Mouse (Mus musculus): ENCODE data around the gene Sh3tc1.

Sh3tc1 gene

GRCm38 (mm10) chr5:35679256-35680155 lies 60.3 kb downstream of the Sh3tc1 start, which contains the start of gene Htra3:
Gene Htra3, minus strand, starts transcription at chr5:35679782.
- peak; percentile 81 for DNase-seq (ENCODE audit: low spot score)

- no peak for DNase-seq (ENCODE audit: low spot score)
These were observed 62.8 kb downstream of the Sh3tc1 start for GRCm38 (mm10) chr5:35676964-35677363.

GRCm38 (mm10) chr5:35674081-35674555 lies 65.7 kb downstream of the Sh3tc1 start:
- DNase-seq (ENCODE audit: low spot score): peak; percentile 71

- peak; percentile 84 for DNase-seq (ENCODE audit: low spot score)
These were observed 66.7 kb downstream of the Sh3tc1 start for GRCm38 (mm10) chr5:35673086-35673485.

- no peak for DNase-seq (ENCODE audit: low spot score)
These were observed 67.2 kb downstream of the Sh3tc1 start for GRCm38 (mm10) chr5:35672581-35672980.

- DNase-seq (ENCODE audit: low spot score): peak; percentile 80
These were observed 68.3 kb downstream of the Sh3tc1 start for GRCm38 (mm10) chr5:35671474-35671891.

GRCm38 (mm10) chr5:35670412-35670801 lies 69.4 kb downstream of the Sh3tc1 start:
- DNase-seq (ENCODE audit: low spot score): no peak

- no peak for DNase-seq (ENCODE audit: low spot score)
These were observed 69.9 kb downstream of the Sh3tc1 start for GRCm38 (mm10) chr5:35669747-35670411.

GRCm38 (mm10) chr5:35666152-35666551 lies 73.6 kb downstream of the Sh3tc1 start:
- DNase-seq (ENCODE audit: low spot score): no peak

GRCm38 (mm10) chr5:35662021-35662545 lies 77.7 kb downstream of the Sh3tc1 start:
- peak; percentile 65 for DNase-seq (ENCODE audit: low spot score)

GRCm38 (mm10) chr5:35661210-35661609 lies 78.6 kb downstream of the Sh3tc1 start:
- peak; percentile 67 for DNase-seq (ENCODE audit: low spot score)

GRCm38 (mm10) chr5:35659503-35659902 lies 80.3 kb downstream of the Sh3tc1 start:
- DNase-seq (ENCODE audit: low spot score): no peak

- DNase-seq (ENCODE audit: low spot score): no peak
These were observed 83.9 kb downstream of the Sh3tc1 start for GRCm38 (mm10) chr5:35655753-35656485.

- DNase-seq (ENCODE audit: low spot score): peak; percentile 61
These were observed 85.9 kb downstream of the Sh3tc1 start for GRCm38 (mm10) chr5:35653743-35654395.

GRCm38 (mm10) chr5:35652872-35653271 lies 86.9 kb downstream of the Sh3tc1 start:
- no peak for DNase-seq (ENCODE audit: low spot score)

- no peak for DNase-seq (ENCODE audit: low spot score)
These were observed 87.5 kb downstream of the Sh3tc1 start for GRCm38 (mm10) chr5:35652319-35652718.

- DNase-seq (ENCODE audit: low spot score): no peak
These were observed 91.6 kb downstream of the Sh3tc1 start for GRCm38 (mm10) chr5:35648230-35648629.

- no peak for DNase-seq (ENCODE audit: low spot score)
These were observed 92.2 kb downstream of the Sh3tc1 start for GRCm38 (mm10) chr5:35647562-35647961.

All from testis, postnatal 10 days (tissue).